Mouse (Mus musculus): ENCODE measurements around the gene 9330159F19Rik. TPM values are rescaled to one million over a fixed set of nuclear protein-coding genes. Genes with fewer than 3 reads are reported as not detected.

Gene 9330159F19Rik
- polyA plus RNA-seq, 1 experiment from 2014 or later: 11.8 TPM

DNA sequence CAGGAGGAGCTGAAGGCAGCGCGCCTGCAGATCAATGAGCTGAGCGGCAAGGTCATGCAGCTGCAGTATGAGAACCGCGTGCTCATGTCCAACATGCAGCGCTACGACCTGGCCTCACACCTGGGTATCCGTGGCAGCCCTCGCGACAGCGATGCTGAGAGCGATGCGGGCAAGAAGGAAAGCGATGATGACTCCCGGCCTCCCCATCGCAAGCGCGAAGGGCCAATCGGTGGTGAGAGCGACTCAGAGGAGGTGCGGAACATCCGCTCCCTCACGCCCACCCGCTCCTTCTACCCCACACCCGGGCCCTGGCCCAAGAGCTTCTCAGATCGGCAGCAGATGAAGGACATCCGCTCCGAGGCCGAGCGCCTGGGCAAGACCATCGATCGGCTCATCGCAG is 14.6 kb upstream of the 9330159F19Rik start:
- no peak overlapping the region for H3K4me3 ChIP-seq (ENCODE audit: low read depth, low read length)
- H3K36me3 ChIP-seq (ENCODE audit: control insufficient read depth, insufficient read depth, low read length): peaks cover 20% of the 10 kb centered on the region
- H3K27ac ChIP-seq (ENCODE audit: low read depth, low read length): no peak overlapping the region
- ATAC-seq (ENCODE audit: low FRiP score) (no peak), DNase-seq (ENCODE audit: low spot score) (no peak)
- H3K4me2 ChIP-seq (replicated peaks; ENCODE audit: low read depth, low read length): no peak overlapping the region
- H3K9ac ChIP-seq (ENCODE audit: low read depth, low read length): no peak overlapping the region
- no peaks in the 10 kb centered on the region for H3K27me3 ChIP-seq (ENCODE audit: control insufficient read depth, insufficient read depth, low read length)
- no peaks in the 10 kb centered on the region for H3K4me1 ChIP-seq (replicated peaks; ENCODE audit: control insufficient read depth, insufficient read depth, low read length)
- WGBS: 97% methylated on average over 33 of the region's 33 CpGs
- no peaks in the 10 kb centered on the region for H3K9me3 ChIP-seq (ENCODE audit: control insufficient read depth, low read length)

DNA sequence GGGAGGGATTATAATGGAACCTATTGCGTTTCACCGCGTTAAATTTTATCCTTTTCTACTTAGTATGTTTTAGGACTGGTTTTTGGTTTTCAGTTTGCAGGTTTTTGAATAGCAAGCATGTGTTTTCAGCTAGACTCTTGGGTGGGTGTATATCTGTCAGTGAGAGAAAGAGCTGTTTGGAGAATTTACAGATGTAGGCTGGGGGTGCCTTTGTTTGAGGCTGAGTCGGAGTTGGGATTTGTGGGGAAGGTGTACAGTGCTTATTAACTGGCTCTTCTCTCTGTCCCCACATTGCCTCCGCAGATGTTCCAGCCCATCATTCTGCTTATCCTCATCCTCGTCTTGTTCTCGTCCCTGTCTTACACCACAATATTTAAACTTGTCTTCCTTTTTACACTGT is 12.8 kb upstream of the 9330159F19Rik start, which contains the start of gene Gm49353:
Gene Gm49353, plus strand, starts transcription at position 313 of the 400 bp plus-strand sequence.
- H3K4me1 ChIP-seq (replicated peaks; ENCODE audit: control insufficient read depth, insufficient read depth, low read length): no peaks in the 10 kb centered on the region
- H3K27me3 ChIP-seq (ENCODE audit: control insufficient read depth, insufficient read depth, low read length): no peaks in the 10 kb centered on the region
- no peak within 1 kb of the TSS for H3K4me2 ChIP-seq (replicated peaks; ENCODE audit: low read depth, low read length)
- ATAC-seq (ENCODE audit: low FRiP score) (no peak), DNase-seq (ENCODE audit: low spot score) (no peak)
- H3K36me3 ChIP-seq (ENCODE audit: control insufficient read depth, insufficient read depth, low read length): peaks cover 20% of the 10 kb centered on the region
- H3K27ac ChIP-seq (ENCODE audit: low read depth, low read length): no peak within 1 kb of the TSS
- H3K9ac ChIP-seq (ENCODE audit: low read depth, low read length): no peak within 1 kb of the TSS
- no peaks in the 10 kb centered on the region for H3K9me3 ChIP-seq (ENCODE audit: control insufficient read depth, low read length)
- no peak within 1 kb of the TSS for H3K4me3 ChIP-seq (ENCODE audit: low read depth, low read length)
- WGBS: 89% methylated on average over 7 of the region's 7 CpGs

DNA sequence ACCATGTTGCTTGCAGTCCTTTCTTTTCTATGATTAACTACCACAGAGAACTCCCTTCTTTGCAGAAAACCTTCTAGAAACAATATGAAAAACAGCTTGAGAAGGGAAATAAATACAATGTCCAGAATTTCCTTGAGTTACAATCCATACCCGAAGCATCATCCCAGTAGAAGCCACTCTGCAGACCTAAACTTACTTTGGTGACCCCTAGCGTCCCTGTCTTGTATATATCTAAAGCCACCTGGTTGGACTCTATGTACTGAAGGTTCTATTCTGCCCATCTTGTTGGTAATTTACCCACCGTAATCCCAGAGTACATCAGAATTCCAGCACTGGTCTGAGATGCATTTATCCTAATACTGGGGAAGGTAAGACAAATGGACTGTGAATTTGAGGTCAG is 11.6 kb upstream of the 9330159F19Rik start:
- Histone ChIP-seq H3K4me2 (replicated peaks; ENCODE audit: low read depth, low read length) (no peak overlapping the region), H3K4me1 (replicated peaks; ENCODE audit: control insufficient read depth, insufficient read depth, low read length) (no peaks in the 10 kb centered on the region), H3K9me3 (ENCODE audit: control insufficient read depth, low read length) (no peaks in the 10 kb centered on the region), H3K9ac (ENCODE audit: low read depth, low read length) (no peak overlapping the region), H3K36me3 (ENCODE audit: control insufficient read depth, insufficient read depth, low read length) (peaks cover 20% of the 10 kb centered on the region), H3K27me3 (ENCODE audit: control insufficient read depth, insufficient read depth, low read length) (no peaks in the 10 kb centered on the region), H3K27ac (ENCODE audit: low read depth, low read length) (no peak overlapping the region), H3K4me3 (ENCODE audit: low read depth, low read length) (no peak overlapping the region)
- ATAC-seq (ENCODE audit: low FRiP score) (no peak), DNase-seq (ENCODE audit: low spot score) (no peak)
- WGBS: 81% methylated on average over 3 of the region's 3 CpGs

DNA sequence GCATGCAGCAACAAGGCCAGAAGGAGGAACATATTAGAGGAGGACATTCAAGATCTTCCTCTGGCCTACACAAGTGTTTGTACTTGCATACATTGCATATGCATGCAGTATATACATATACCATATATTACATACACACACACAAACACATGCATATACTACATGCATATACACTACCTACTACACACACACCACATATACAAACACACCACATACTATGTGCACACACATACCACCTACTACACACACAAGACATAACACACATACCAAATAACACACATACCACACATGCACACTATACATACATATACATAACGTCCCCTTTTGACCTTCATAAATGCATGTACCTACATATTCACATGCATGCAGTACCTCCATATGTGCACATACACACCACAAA is 10.8 kb upstream of the 9330159F19Rik start:
- Histone ChIP-seq H3K4me3 (ENCODE audit: low read depth, low read length) (no peak overlapping the region), H3K9me3 (ENCODE audit: control insufficient read depth, low read length) (no peaks in the 10 kb centered on the region), H3K27ac (ENCODE audit: low read depth, low read length) (no peak overlapping the region), H3K36me3 (ENCODE audit: control insufficient read depth, insufficient read depth, low read length) (peaks cover 20% of the 10 kb centered on the region), H3K4me2 (replicated peaks; ENCODE audit: low read depth, low read length) (no peak overlapping the region), H3K9ac (ENCODE audit: low read depth, low read length) (no peak overlapping the region), H3K27me3 (ENCODE audit: control insufficient read depth, insufficient read depth, low read length) (no peaks in the 10 kb centered on the region), H3K4me1 (replicated peaks; ENCODE audit: control insufficient read depth, insufficient read depth, low read length) (no peaks in the 10 kb centered on the region)
- 94% methylated on average over 1 of the region's 1 CpGs for WGBS
- DNase-seq (ENCODE audit: low spot score) (no peak), ATAC-seq (ENCODE audit: low FRiP score) (no peak; the same call in 1 of the 2 replicates)

DNA sequence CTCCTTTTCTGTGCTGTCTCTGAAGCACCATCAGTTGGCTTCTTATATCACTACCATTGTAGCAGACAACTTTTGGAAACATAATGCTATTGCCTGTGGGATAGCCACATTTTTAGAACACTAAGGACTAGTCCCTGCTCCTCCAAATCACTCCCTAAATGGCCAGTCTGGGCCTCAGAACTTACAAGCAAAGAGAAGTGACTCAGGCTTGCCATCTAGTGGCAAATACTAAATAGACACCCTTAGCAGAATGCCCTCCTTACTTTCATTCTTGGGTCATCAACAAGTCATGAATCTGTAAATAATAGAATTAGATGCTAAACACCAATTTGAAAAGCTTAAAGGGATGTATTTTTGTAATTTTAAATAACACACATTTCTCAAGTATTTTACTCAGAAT is 4.7 kb upstream of the 9330159F19Rik start:
- Histone ChIP-seq H3K27ac (ENCODE audit: low read depth, low read length) (no peak overlapping the region), H3K4me1 (replicated peaks; ENCODE audit: control insufficient read depth, insufficient read depth, low read length) (no peaks in the 10 kb centered on the region; the same call in 1 of the 2 replicates), H3K9ac (ENCODE audit: low read depth, low read length) (no peak overlapping the region), H3K4me2 (replicated peaks; ENCODE audit: low read depth, low read length) (no peak overlapping the region), H3K27me3 (ENCODE audit: control insufficient read depth, insufficient read depth, low read length) (no peaks in the 10 kb centered on the region), H3K36me3 (ENCODE audit: control insufficient read depth, insufficient read depth, low read length) (no peaks in the 10 kb centered on the region), H3K9me3 (ENCODE audit: control insufficient read depth, low read length) (no peaks in the 10 kb centered on the region), H3K4me3 (ENCODE audit: low read depth, low read length) (no peak overlapping the region)
- ATAC-seq (ENCODE audit: low FRiP score) (peak; percentile 52; the same call in 1 of the 2 replicates), DNase-seq (ENCODE audit: low spot score) (peak; percentile 70)

DNA sequence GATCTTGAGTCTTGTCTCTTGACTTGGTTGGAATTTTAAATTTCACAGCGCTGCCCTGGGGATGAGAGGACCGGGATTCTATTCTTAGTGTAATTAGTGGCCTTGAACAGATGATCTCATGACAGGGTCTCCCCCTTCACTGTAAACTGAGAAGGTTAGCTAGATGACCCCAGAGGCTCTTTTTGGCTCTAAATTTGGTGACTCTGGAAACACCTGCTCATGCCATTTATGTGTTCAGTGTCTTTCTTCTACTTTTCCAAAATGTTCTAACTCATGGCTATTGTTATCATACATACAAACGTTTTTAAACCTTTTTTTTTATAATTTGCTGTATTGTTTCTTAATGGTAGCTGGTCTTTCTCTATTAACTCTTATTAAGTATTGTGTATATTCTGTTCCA is 2.7 kb upstream of the 9330159F19Rik start:
- Histone ChIP-seq H3K27me3 (ENCODE audit: control insufficient read depth, insufficient read depth, low read length) (no peaks in the 10 kb centered on the region), H3K4me1 (replicated peaks; ENCODE audit: control insufficient read depth, insufficient read depth, low read length) (no peaks in the 10 kb centered on the region; the same call in 1 of the 2 replicates), H3K27ac (ENCODE audit: low read depth, low read length) (no peak overlapping the region), H3K36me3 (ENCODE audit: control insufficient read depth, insufficient read depth, low read length) (no peaks in the 10 kb centered on the region), H3K4me3 (ENCODE audit: low read depth, low read length) (no peak overlapping the region), H3K4me2 (replicated peaks; ENCODE audit: low read depth, low read length) (no peak overlapping the region), H3K9ac (ENCODE audit: low read depth, low read length) (no peak overlapping the region), H3K9me3 (ENCODE audit: control insufficient read depth, low read length) (no peaks in the 10 kb centered on the region)
- WGBS: 62% methylated on average over 3 of the region's 3 CpGs
- ATAC-seq (ENCODE audit: low FRiP score) (no peak), DNase-seq (ENCODE audit: low spot score) (no peak)

DNA sequence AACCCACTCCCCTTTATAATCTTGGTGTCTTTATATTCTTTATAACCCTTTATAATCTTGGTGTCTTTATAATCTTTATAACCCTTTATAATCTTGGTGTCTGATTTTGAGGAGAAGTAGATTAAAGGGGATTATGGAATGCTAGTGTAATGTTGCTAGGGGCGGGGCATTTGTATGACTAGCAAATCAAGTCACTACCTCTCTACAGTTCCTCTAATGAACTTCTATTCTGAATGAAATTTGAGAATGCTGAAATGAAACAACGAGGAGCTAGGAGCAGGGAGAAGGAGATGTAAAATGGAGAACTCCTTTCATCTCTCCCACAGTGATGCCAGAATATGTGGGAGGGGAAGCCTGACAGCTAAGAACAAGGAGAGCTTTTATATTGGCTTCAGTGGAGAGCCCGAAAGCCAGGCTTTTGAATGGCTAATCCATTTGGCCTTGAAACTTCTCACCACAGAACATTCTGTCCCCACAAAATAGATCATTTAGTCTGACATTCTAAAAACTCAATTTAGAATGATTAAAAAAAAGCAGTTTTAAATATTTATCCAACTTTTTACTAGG is 2.2 kb downstream of the 9330159F19Rik start:
- H3K4me3 ChIP-seq (ENCODE audit: low read depth, low read length): no peak overlapping the region
- no peak overlapping the region for H3K9ac ChIP-seq (ENCODE audit: low read depth, low read length)
- no peaks in the 10 kb centered on the region for H3K9me3 ChIP-seq (ENCODE audit: control insufficient read depth, low read length)
- WGBS: 39% methylated on average over 3 of the region's 3 CpGs
- DNase-seq (ENCODE audit: low spot score) (no peak), ATAC-seq (ENCODE audit: low FRiP score) (no peak)
- H3K4me1 ChIP-seq (replicated peaks; ENCODE audit: control insufficient read depth, insufficient read depth, low read length): no peaks in the 10 kb centered on the region; the same call in 1 of the 2 replicates
- H3K4me2 ChIP-seq (replicated peaks; ENCODE audit: low read depth, low read length): no peak overlapping the region
- no peaks in the 10 kb centered on the region for H3K36me3 ChIP-seq (ENCODE audit: control insufficient read depth, insufficient read depth, low read length)
- H3K27ac ChIP-seq (ENCODE audit: low read depth, low read length): no peak overlapping the region
- H3K27me3 ChIP-seq (ENCODE audit: control insufficient read depth, insufficient read depth, low read length): no peaks in the 10 kb centered on the region

DNA sequence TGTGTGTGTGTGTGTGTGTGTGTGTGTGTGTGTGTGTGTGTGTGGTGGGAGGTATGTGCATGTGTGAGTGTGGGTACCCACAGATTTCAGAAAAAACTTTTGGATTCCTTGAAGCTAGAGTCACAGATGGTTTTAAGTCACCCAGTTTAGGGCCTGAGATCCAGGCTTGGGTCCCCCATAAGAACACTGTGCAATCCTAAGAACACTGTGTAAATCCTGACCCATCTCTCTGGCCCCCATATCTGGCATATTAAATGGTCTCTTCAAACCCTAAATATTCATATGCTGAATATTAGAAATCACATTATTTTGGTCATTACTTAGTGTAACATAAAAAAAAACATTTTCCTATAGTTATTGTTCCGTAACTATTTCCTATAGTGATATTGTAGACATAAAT is 5.6 kb downstream of the 9330159F19Rik start:
- Histone ChIP-seq H3K9ac (ENCODE audit: low read depth, low read length) (no peak overlapping the region), H3K4me2 (replicated peaks; ENCODE audit: low read depth, low read length) (no peak overlapping the region), H3K4me3 (ENCODE audit: low read depth, low read length) (no peak overlapping the region), H3K27ac (ENCODE audit: low read depth, low read length) (no peak overlapping the region), H3K27me3 (ENCODE audit: control insufficient read depth, insufficient read depth, low read length) (no peaks in the 10 kb centered on the region), H3K9me3 (ENCODE audit: control insufficient read depth, low read length) (no peaks in the 10 kb centered on the region), H3K36me3 (ENCODE audit: control insufficient read depth, insufficient read depth, low read length) (no peaks in the 10 kb centered on the region), H3K4me1 (replicated peaks; ENCODE audit: control insufficient read depth, insufficient read depth, low read length) (no peaks in the 10 kb centered on the region)
- ATAC-seq (ENCODE audit: low FRiP score): no peak
- WGBS: 93% methylated on average over 1 of the region's 1 CpGs
- DNase-seq (ENCODE audit: low spot score): no peak

DNA sequence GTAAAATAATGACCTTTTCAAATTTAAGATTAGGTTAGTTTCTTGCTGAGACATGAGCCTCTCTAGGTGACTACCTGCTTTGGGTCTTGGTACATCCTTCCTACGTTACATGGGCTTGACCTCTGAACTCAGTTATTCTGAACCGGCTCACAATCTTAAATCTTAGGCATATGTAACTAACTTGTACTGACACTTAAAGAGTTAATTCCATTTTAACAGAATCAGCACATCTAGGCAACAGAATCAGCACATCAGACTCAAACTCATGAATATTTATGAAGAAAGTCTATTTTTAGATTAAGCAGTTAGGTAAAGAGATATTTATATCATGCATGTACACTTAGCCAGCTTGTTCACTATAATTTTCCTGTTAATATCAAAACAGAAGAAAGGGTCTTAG is 6.0 kb downstream of the 9330159F19Rik start:
- no peak overlapping the region for H3K9ac ChIP-seq (ENCODE audit: low read depth, low read length)
- no peak overlapping the region for H3K4me2 ChIP-seq (replicated peaks; ENCODE audit: low read depth, low read length)
- H3K36me3 ChIP-seq (ENCODE audit: control insufficient read depth, insufficient read depth, low read length): no peaks in the 10 kb centered on the region
- WGBS: 59% methylated on average over 2 of the region's 2 CpGs
- no peak for DNase-seq (ENCODE audit: low spot score)
- no peak overlapping the region for H3K4me3 ChIP-seq (ENCODE audit: low read depth, low read length)
- H3K4me1 ChIP-seq (replicated peaks; ENCODE audit: control insufficient read depth, insufficient read depth, low read length): no peaks in the 10 kb centered on the region
- H3K27me3 ChIP-seq (ENCODE audit: control insufficient read depth, insufficient read depth, low read length): no peaks in the 10 kb centered on the region
- peak; percentile 63; the same call in 1 of the 2 replicates for ATAC-seq (ENCODE audit: low FRiP score)
- H3K9me3 ChIP-seq (ENCODE audit: control insufficient read depth, low read length): no peaks in the 10 kb centered on the region
- no peak overlapping the region for H3K27ac ChIP-seq (ENCODE audit: low read depth, low read length)

Data from hindbrain, embryonic 11.5 days (tissue).